Mouse (Mus musculus): ENCODE measurements around the gene Cbx8. TPM values are rescaled to one million over a fixed set of nuclear protein-coding genes. Genes with fewer than 3 reads are reported as not detected.

Gene Cbx8
- polyA plus RNA-seq, 1 experiment from 2014 or later: 3.3 TPM

DNA sequence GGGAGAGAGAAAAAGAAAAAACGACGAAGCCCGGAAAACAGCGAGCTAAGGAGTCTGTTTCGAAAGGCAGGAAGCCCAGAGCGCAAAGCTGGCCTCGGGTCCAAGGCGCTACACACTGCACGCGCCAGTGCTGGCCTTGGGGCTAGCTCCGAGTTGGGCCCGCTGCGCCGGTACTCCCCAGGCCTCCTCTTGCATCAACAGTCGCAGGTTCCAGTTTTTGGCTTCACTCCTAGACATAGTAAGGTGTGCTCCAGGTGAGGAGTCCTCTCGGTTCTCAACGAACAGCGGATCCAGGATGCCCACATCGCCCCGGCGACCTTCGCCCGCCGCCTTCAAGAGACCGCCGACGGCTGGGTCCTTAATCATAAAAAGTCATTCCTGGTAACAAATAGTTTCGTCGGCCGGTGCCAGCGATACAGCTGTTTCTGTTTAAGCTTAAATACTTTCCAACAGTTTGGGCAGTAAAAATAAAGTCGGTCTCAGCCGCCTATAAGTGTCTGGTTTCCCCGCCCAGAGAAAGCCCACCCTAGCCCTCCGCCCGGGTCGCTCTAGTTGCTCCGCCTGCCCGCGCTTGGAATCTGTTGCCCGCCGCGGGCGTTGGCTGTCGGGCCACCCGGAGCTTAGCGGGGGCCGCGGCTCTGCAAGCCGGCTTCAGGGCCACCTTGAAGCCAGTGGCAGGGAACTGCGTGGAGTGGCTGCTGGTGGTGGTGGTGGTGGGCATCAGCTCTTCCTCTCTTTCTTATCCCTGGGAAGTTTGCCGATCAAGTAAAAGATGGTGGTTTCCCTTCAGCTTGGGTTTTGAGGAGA lies 1.9 kb upstream of the Cbx8 start:
- Histone ChIP-seq H3K9ac (no peak overlapping the region), H3K36me3 (peaks cover 8% of the 10 kb centered on the region), H3K27ac (no peak overlapping the region), H3K9me3 (replicated peaks) (no peaks in the 10 kb centered on the region), H3K4me3 (peak overlapping the region; percentile 4; the same call in 1 of the 2 replicates), H3K4me2 (peak overlapping the region; percentile 20; the same call in 1 of the 2 replicates), H3K4me1 (peaks cover 67% of the 10 kb centered on the region), H3K27me3 (replicated peaks) (peaks cover 100% of the 10 kb centered on the region)
- WGBS (ENCODE audit: insufficient replicate concordance): 2% methylated on average over 52 of the region's 52 CpGs
- no peak for ATAC-seq

DNA sequence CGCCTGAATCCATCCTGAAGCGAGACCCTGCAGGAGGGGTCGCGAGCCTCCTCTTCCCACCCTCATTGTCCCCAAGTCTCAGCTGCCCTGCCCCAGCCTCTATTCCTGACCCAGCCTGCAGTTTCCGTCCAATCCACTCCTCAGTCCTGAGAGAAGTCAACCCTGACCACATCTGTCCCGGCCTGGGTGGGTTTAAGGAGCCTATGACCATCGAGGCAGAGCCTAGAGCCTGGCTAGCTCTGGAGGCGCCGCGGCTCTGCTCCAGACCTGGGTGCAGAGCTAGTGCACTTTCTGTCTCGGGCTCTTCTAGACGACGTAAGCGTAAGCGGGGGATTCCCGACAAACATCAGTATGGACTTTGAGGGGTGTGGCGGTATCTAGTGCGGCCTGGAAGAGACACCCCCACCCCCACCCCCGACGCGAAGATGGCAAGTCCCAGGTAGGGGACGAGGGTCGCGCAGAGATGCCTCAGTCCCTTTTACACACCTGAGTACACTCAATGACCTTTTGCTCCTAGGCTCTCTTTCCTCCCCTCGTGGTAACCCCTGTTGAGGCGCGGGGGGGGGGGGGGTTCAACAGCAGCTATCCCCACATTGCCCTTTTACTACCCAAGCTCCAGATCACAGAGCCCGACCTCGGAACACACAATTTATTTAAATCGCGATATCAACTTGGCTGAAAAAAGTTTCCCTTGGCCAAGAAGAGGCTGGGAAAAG lies 1.1 kb upstream of the Cbx8 start:
- 1% methylated on average over 31 of the region's 31 CpGs for WGBS (ENCODE audit: insufficient replicate concordance)
- H3K4me1 ChIP-seq: peaks cover 68% of the 10 kb centered on the region

DNA sequence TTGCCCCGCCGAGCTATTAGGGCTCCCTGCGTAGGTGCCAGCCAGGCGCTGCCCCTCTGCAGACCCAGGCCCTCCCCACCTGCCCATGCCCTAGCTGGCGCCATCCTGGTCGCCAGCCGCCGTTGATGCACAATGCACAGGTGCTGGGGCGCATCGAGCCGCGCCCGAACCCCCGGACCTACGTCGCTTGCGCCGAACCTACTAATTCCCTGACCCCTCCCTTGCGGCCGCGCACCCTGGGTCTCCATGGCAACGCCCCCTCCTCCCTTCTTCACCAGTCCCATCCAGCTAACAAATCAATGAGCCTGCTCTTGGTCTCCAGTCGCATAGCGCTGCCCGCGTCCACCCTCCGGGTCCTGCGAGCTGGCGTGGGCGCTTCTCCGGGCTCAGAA lies 552 bp upstream of the Cbx8 start:
- peak; percentile 42 for ATAC-seq
- WGBS (ENCODE audit: insufficient replicate concordance): under 1% methylated on average over 31 of the region's 31 CpGs
- H3K36me3 ChIP-seq: peaks cover 8% of the 10 kb centered on the region
- peak overlapping the region; percentile 77 for H3K9ac ChIP-seq
- H3K4me2 ChIP-seq: peak overlapping the region; percentile 94
- H3K4me3 ChIP-seq: peak overlapping the region; percentile 68
- H3K27ac ChIP-seq: no peak overlapping the region
- H3K9me3 ChIP-seq (replicated peaks): no peaks in the 10 kb centered on the region
- peaks cover 100% of the 10 kb centered on the region for H3K27me3 ChIP-seq (replicated peaks)
- H3K4me1 ChIP-seq: peaks cover 64% of the 10 kb centered on the region

More for the DNA sequence above, 1.1 kb upstream of the Cbx8 start:
- peak overlapping the region; percentile 68 for H3K4me3 ChIP-seq
- H3K9ac ChIP-seq: peak overlapping the region; percentile 77
- ATAC-seq: no peak
- H3K4me2 ChIP-seq: peak overlapping the region; percentile 94
- H3K36me3 ChIP-seq: peaks cover 8% of the 10 kb centered on the region
- peaks cover 100% of the 10 kb centered on the region for H3K27me3 ChIP-seq (replicated peaks)
- no peaks in the 10 kb centered on the region for H3K9me3 ChIP-seq (replicated peaks)
- H3K27ac ChIP-seq: no peak overlapping the region

DNA sequence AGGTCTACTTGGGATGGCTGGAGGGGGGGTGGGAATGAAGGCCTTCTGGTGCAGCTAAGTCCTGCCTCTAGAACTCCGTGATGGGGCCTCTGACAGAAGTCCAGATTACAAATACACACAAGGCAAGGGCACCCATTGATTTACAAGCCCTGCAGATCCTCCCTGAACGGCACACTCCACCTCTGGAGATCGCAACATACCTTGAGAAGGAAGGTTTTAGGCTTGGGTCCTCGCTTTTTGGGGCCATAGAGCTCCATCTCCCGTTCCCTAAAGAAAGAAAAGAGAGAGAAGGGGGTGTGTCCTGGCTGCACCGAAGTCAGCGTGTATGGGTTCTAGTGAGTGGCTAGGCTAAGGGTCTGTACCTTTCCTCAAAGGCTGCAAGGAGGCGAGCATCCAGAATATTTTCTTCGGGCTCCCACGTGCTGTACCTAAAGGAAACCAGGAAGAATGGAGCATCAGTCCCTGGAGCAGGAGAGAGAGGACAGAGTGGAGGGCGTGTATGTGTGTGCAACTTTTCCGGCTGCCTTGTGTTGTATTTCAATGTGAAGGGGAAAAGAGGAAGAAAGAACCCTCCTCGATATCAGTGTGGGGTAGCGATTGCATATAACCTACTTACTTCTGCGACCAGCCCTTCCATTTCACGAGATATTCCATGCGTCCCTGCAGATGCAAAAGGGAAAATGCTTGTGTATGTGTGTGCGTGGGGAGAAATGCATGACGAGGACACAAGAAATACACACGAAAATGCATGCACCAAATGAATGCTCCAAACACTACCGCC lies 847 bp downstream of the Cbx8 start:
- H3K4me2 ChIP-seq: peak overlapping the region; percentile 94
- H3K9ac ChIP-seq: peak overlapping the region; percentile 77
- H3K4me3 ChIP-seq: peak overlapping the region; percentile 68
- no peak overlapping the region for H3K27ac ChIP-seq
- peaks cover 8% of the 10 kb centered on the region for H3K36me3 ChIP-seq
- peaks cover 100% of the 10 kb centered on the region for H3K27me3 ChIP-seq (replicated peaks)
- H3K9me3 ChIP-seq (replicated peaks): no peaks in the 10 kb centered on the region
- ATAC-seq: no peak
- H3K4me1 ChIP-seq: peaks cover 59% of the 10 kb centered on the region
- 8% methylated on average over 21 of the region's 21 CpGs for WGBS (ENCODE audit: insufficient replicate concordance)

DNA sequence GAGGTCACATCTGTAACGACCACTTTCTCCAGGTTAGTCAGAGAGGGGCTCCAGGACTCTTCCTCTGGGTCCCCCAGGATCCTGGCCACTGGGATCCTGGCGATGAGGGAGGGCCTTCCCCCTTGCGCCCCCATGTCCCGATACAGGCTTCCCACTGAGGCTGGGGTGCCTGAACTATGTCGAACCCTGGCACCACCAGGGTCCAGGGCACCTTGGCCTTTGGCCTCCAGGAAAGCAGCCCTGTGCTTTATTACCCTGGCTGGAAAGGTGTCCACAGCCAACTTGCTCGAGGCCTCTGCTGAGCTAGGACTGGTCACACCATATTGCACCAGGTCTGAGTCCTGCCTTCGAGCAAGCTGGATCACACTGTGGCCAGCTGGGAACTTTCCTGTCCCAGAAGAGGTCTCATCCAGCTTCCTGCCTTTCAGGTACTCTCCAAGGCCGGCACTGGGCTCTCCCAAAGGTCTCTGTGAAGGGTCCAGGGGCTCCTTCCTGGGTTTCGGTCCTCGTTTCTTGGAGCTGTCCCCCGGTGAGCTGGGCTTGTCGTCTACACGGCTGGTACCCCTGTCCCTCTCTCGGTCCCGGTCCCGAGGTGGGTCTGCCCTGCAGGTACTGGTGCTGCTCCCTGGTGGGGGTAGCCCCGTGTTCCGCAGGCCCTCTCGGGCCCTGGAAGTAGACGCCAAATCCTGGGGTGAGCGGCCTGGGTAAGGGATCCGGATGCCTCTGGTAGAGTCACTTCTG lies 1.9 kb downstream of the Cbx8 start:
- peak overlapping the region; percentile 94; the same call in 1 of the 2 replicates for H3K4me2 ChIP-seq
- no peak overlapping the region for H3K4me3 ChIP-seq
- peaks cover 8% of the 10 kb centered on the region for H3K36me3 ChIP-seq
- ATAC-seq: no peak
- peaks cover 56% of the 10 kb centered on the region for H3K4me1 ChIP-seq
- H3K9ac ChIP-seq: no peak overlapping the region
- H3K27ac ChIP-seq: no peak overlapping the region
- peaks cover 100% of the 10 kb centered on the region for H3K27me3 ChIP-seq (replicated peaks)
- no peaks in the 10 kb centered on the region for H3K9me3 ChIP-seq (replicated peaks)
- 56% methylated on average over 22 of the region's 22 CpGs for WGBS (ENCODE audit: insufficient replicate concordance)

DNA sequence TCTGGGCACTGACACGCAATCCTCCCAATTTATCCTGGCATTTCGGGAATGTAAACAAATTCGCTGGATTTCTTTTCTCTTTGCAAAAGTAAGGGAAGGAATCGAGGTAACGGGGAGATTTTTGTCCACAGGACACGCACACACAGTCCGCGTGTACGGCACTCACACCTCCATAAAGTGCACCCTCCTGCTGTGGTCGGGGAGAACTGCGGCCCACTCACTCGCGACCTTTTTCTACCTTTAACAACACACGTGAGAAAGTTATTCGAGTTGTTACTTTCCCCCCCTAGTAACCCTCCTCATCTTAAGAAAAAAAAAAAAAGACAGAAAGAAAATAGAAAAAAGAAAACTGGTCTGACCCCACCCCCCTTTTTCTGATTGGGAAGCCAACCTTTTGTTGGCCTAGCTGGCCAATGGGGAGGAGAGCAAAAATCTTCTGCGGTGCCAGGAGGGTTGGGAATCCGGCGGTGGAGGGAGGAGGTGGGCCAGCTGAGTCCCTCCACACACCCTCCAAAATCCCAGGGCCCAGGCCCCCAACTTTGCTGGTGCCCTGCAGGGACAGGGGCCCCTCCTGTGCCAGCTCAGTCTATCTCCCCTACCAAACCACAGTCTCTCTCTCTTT lies 2.9 kb downstream of the Cbx8 start:
- H3K4me2 ChIP-seq: peak overlapping the region; percentile 65
- no peaks in the 10 kb centered on the region for H3K9me3 ChIP-seq (replicated peaks)
- H3K9ac ChIP-seq: no peak overlapping the region
- H3K27me3 ChIP-seq (replicated peaks): peaks cover 100% of the 10 kb centered on the region
- no peak for ATAC-seq
- H3K27ac ChIP-seq: no peak overlapping the region
- H3K36me3 ChIP-seq: peaks cover 8% of the 10 kb centered on the region
- H3K4me3 ChIP-seq: peak overlapping the region; percentile 40
- WGBS (ENCODE audit: insufficient replicate concordance): 12% methylated on average over 18 of the region's 18 CpGs
- peaks cover 55% of the 10 kb centered on the region for H3K4me1 ChIP-seq

DNA sequence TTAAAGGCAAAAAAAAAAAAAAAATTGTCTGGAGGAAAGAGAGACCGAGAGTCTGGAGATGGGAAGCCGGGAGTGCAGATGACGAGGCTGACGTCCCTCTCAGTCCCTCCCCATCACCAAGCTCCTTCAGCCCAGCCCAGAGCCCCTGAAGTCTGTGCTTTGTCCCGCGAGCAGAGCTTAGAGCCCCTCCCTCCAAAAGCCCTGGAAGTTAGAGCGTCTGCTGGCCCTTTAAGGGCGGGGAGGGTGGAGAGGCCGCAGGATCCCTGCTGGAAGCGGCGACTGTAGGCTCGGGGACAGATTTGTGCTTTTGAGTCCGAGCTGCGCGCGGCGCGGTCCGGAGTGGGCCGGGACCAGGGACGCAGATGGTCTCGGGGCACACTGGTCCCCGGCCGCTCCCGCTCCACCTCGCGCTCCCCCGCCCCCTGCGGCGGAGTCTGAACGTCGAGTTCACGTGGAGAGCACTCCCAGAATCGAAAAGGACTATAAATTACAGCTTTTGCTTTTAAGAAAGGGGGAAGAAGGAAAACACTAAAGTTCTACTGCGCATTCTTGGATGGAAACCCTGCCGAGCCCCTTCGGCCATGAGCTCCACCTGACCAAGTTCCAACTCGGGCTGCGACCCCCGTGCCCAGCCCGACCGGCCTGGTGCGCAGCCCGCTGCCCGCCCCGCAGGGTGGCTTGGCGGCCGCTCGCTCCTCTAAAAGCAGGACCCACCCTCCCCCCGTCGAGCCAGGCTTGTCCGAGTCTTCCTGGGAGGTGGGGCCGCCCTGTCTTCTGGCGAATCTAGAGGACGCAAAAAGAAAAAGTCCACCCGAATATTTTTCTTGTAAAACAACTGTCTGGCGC lies 3.6 kb downstream of the Cbx8 start:
- peak overlapping the region; percentile 65 for H3K4me2 ChIP-seq
- H3K4me3 ChIP-seq: peak overlapping the region; percentile 40
- H3K4me1 ChIP-seq: peaks cover 48% of the 10 kb centered on the region
- H3K27me3 ChIP-seq (replicated peaks): peaks cover 97% of the 10 kb centered on the region
- H3K36me3 ChIP-seq: peaks cover 8% of the 10 kb centered on the region
- H3K9me3 ChIP-seq (replicated peaks): no peaks in the 10 kb centered on the region
- WGBS (ENCODE audit: insufficient replicate concordance): 3% methylated on average over 57 of the region's 57 CpGs
- no peak overlapping the region for H3K9ac ChIP-seq
- H3K27ac ChIP-seq: no peak overlapping the region
- ATAC-seq: no peak

DNA sequence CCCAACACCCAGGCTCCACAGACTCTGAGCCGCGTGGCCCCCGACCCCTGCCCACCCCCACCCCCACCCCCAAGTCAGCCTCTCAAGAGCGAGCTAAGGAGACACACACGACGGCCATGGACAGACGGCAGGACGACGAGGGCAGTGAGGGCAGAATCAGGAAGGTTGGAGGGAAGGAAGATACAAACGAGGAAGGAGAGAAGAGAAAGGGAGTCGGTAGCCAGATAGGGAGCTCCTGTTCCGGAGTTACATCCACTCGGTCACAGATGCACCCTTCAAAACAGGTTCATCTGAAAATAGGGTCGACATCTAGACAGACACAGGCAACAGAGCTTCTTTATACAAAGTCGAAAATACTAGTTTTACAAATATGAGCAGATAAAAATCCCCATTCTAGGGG lies 4.3 kb downstream of the Cbx8 start:
- H3K27ac ChIP-seq: no peak overlapping the region
- H3K27me3 ChIP-seq (replicated peaks): peaks cover 97% of the 10 kb centered on the region
- H3K9me3 ChIP-seq (replicated peaks): no peaks in the 10 kb centered on the region
- H3K4me3 ChIP-seq: no peak overlapping the region
- H3K4me2 ChIP-seq: no peak overlapping the region
- ATAC-seq: no peak
- peaks cover 40% of the 10 kb centered on the region for H3K4me1 ChIP-seq
- peaks cover 8% of the 10 kb centered on the region for H3K36me3 ChIP-seq
- WGBS (ENCODE audit: insufficient replicate concordance): under 1% methylated on average over 15 of the region's 15 CpGs
- no peak overlapping the region for H3K9ac ChIP-seq

DNA sequence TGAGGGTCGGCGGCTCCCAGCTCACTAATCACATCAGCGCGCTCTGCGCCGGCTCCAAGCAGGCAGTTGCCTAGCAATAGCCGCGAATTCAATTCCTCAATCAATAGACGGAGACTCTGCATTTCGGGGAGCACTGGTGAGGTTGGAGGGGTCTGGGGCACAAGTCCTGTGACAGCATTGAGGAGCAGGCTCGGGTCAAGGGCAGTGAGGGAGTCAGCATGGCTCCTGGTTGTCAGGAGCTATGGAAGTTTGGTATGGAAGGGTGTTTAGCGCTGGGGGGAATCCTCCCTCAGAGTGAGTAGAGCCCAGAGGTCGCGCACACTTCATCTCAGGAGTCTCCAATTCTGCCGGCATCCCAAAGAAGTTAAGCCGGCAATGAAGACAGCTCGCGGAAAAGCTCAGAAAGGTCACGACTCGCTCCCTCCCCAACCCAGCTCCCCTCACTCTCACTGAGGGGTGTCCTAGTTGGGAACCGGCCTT lies 5.0 kb downstream of the Cbx8 start:
- no peak overlapping the region for H3K4me2 ChIP-seq
- H3K27me3 ChIP-seq (replicated peaks): peaks cover 90% of the 10 kb centered on the region
- 3% methylated on average over 21 of the region's 21 CpGs for WGBS (ENCODE audit: insufficient replicate concordance)
- no peak for ATAC-seq
- peaks cover 8% of the 10 kb centered on the region for H3K36me3 ChIP-seq
- H3K4me1 ChIP-seq: peaks cover 35% of the 10 kb centered on the region
- no peak overlapping the region for H3K4me3 ChIP-seq
- no peak overlapping the region for H3K9ac ChIP-seq
- H3K9me3 ChIP-seq (replicated peaks): no peaks in the 10 kb centered on the region
- no peak overlapping the region for H3K27ac ChIP-seq

DNA sequence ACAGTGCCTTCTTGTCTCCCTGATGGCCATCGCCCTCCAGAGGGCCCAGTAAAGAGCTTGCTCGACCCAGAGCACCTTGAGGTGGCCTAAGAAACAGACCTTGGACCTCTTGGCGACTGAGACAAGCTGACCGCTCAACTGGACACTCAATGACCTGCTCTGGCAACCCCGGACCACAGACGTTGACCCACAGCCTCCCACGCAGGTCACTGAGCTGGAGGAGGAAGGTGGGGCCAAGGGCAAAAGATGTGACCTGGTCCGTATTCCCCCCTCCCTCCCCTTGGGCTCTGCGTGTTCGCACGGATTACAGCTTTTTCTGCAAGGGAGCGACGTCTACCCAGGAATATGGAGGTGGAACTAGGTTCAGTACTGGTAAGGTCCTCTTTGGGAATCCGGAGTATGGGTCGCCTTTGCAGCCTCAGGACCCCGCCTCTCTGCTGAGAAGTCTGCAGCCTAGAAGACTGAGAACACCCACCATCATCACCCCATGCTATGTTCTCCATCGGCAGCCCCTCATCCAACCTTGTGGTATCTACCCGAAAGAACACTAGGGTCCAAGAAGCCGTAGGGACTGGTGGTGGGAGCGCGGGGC lies 5.6 kb downstream of the Cbx8 start:
- Histone ChIP-seq H3K4me2 (no peak overlapping the region), H3K36me3 (peaks cover 8% of the 10 kb centered on the region), H3K27me3 (replicated peaks) (peaks cover 85% of the 10 kb centered on the region), H3K4me3 (no peak overlapping the region), H3K27ac (no peak overlapping the region), H3K9me3 (replicated peaks) (no peaks in the 10 kb centered on the region), H3K4me1 (peaks cover 35% of the 10 kb centered on the region), H3K9ac (no peak overlapping the region)
- no peak for ATAC-seq
- WGBS (ENCODE audit: insufficient replicate concordance): under 1% methylated on average over 21 of the region's 21 CpGs

Data from liver, embryonic 12.5 days (tissue).